Mouse (Mus musculus) gastrocnemius, postnatal 36 days (tissue): ENCODE data around the gene AI597479. TPM values are rescaled to one million over a fixed set of nuclear protein-coding genes. Genes with fewer than 3 reads are reported as not detected.
A peak's percentile ranks its signal among the peaks of the same experiment; 100 is the strongest.

Experiments
- DNase-seq, 2 experiments: peaks; one replicate each; pipeline ENCODE4 v3.0.0; 2022
- intact Hi-C: fragments of 180-260 bp; cut with DNase I; formaldehyde crosslinking; loops from one replicate; pipeline ENCODE4 v1.15.1; 2025
- total RNA-seq, 2 experiments: library from RNA; stranded (reverse); gene quantifications; 2 replicates each; pipeline ENCODE4 v1.2.3; 2021

The AI597479 gene
- total RNA-seq, 2 experiments from 2014 or later, result 13.7 to 14.3 TPM

- intact Hi-C loops, result no loop called here
- DNase-seq, result no peak
Observed at GRCm38 (mm10) chr1:43152626-43153025, 54.1 kb downstream of the AI597479 start.

- no peak for DNase-seq
- intact Hi-C loops, result no loop called here
Observed at GRCm38 (mm10) chr1:43153538-43153937, 55.0 kb downstream of the AI597479 start.

- no peak for DNase-seq
- intact Hi-C loops, result no loop called here
Observed at GRCm38 (mm10) chr1:43154491-43154890, 56.0 kb downstream of the AI597479 start.

- intact Hi-C loops, result no loop called here
- no peak for DNase-seq
Observed at GRCm38 (mm10) chr1:43157907-43158306, 59.4 kb downstream of the AI597479 start.

- intact Hi-C loops, result no loop called here
Observed at GRCm38 (mm10) chr1:43159429-43159828, 60.9 kb downstream of the AI597479 start.

GRCm38 (mm10) chr1:43162394-43162793, 63.9 kb downstream of the AI597479 start:
- no peak for DNase-seq
- intact Hi-C loops, result no loop called here

More at GRCm38 (mm10) chr1:43159429-43159828, 60.9 kb downstream of the AI597479 start:
- no peak for DNase-seq

- DNase-seq, result no peak
- intact Hi-C loops, result no loop called here
Observed at GRCm38 (mm10) chr1:43163084-43163466, 64.6 kb downstream of the AI597479 start.

- DNase-seq, result peak; percentile 40
- intact Hi-C loops, result no loop called here
Observed at GRCm38 (mm10) chr1:43163467-43164418, 65.2 kb downstream of the AI597479 start.

GRCm38 (mm10) chr1:43164582-43164981, 66.1 kb downstream of the AI597479 start:
- DNase-seq, result no peak
- intact Hi-C loops, result no loop called here

Other genes starting within 250 kb of the AI597479 start
- gene Mrps9, start 247.5 kb upstream of the AI597479 start, total RNA-seq, result 10 to 100 TPM; 44.5 to 49.6 TPM
- gene Gpr45, start 145.8 kb upstream of the AI597479 start, total RNA-seq, result under 1 TPM in 1 of 2 experiments, not detected in 1; 0.20 TPM
- 10 to 100 TPM in 1 of 2 experiments, 1 to 10 TPM in 1; 9.9 to 11.7 TPM for gene Tgfbrap1, start 73 bp upstream of the AI597479 start, total RNA-seq
- gene Fhl2, start 98.3 kb downstream of the AI597479 start, total RNA-seq, result 1 to 10 TPM; 3.1 to 4.0 TPM